Mouse (Mus musculus): ENCODE measurements around the gene Uqcr10.
A peak's percentile ranks its signal among the peaks of the same experiment; 100 is the strongest.
"Not testable (repeated sequence)": the region's sequence is repeated elsewhere in the genome, so short reads cannot be mapped to it uniquely, and the experiment has no call there.

Uqcr10 gene

DNA sequence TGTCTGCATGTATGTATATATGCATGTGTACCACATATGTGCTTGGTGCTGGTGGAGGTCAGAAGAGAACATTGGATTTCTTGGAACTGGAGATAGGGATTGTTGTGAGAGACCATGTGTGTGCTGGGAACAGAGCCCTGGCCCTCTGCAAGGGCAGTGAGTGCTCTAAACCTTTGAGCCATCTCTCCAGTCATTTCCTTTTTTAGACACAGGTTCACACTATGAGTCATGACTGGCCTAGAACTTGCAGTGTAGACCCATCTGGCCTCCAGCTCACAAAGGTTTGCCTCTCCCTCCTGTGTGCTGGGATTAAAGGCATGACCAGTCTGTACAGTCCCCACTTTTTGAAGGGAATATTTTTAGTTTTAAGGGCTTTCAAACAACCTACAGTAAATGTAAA, 8.7 kb upstream of the Uqcr10 start:
- no peak for DNase-seq

DNA sequence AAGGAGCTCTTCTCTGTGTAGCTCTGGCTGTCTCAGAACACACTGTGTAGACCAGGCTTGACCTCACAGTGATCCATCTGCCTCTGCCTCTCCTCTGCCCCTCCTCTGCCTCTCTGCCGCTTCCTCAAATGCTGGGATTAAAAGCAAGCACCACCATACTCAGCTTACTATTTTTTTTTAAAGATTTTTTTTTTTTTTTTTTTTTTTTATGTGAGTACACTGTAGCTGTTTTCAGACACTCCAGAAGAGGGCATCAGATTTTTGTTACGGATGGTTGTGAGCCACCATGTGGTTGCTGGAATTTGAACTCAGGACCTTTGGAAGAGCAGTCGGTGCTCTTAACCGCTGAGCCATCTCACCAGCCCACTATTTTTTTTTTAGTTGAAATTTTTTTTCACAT, 6.0 kb upstream of the Uqcr10 start:
- DNase-seq, result not testable (repeated sequence)

DNA sequence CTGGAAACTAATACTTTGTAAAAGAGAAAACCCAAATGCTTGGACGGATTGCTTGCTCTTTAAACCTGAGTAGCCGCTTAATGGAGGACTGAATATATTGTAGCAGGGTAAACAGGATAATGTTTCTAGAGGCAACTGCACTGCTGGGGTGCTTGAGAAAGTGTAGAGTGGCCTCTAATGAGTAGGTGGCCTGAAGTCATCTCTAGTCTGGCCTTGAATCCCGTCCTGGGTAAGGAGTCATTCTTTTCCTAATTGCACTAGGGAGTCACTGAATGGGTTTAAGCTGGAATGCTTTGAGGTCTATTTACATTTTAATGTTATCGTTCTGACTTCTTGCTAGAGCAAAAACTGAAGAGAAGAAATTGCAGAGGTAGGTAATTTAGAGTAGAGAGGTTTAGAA, 1.0 kb upstream of the Uqcr10 start:
- no peak for DNase-seq

DNA sequence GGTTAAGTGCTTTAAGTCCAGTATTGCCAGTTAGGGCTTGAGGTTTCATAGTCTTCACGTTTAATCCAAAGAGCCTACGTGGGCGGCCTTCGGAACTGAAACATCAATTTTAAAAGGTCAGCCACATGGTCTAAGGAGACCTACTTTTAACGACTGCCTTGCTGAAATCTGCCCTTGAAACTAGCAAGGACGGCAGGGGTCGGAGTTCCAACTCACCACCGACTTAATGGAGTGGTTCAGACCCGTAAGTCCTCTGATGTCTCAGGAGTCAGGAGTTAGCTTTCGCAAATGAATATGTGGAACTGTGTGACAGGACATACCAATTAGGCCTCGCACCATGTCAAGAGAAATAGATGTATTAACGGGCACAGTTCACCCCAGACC, 462 bp downstream of the Uqcr10 start:
- no peak for DNase-seq

DNA sequence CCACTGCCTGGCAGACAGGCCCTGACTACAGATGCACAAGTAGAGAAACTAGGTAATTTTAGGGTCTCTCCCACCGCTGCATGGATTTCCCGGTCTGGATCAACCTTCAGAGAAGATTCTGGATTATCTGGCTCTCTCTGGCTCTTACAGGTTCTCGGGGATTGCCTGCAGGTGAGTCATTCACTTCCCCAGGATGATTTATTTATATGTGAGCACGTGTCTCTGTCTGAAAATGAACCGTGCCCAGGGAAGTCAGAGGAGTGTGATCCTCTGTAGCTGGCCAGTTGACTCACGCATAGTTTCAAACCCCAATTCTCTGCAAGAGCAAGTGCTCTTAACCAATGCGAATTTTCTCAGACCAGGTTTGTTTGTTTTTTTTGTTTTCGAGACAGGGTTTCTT, 3.4 kb downstream of the Uqcr10 start:
- no peak for DNase-seq

DNA sequence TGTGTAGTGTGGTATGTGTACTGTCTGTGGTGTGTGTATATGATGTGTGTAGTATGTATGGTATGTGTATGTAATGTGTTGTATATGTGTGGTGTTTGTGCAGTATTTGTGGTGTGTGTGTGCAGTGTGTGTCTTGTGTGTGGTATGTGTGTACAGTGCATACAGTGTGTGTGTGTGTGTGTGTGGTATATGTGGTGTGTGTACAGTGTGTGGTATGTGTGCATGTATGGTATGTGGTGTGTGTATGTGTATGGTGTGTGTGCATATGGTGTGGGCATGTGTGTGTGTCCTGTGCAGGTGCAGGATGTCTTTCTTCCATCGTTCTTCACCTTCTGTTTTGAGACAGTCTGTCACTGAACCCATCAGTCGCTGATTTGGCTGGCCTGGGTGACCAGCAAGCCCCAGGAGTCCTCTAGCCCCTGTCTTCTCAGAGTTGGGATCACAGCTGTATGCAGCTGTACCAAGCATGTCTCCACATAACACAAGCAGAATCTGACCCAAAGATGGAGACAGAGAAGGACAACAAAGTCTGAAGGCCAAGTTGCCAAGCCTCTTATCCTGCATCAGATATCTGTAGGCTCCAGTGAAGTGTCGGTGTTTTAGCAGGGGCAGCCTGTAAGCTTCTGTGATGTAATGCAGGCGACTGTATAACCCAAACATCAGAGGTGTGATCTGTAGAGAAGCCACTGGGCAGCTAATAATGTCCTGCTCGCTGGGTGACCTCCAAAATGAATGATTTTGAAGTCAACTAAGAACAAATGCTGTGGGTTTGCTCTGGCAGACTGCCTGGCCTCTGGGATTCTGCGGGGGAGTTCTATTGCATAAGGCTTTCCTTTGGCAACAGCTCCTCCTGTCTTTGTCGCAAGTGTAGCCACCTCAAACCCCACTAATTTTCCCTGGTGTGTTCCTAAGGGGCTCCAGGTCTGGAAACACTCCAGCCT, 6.8 kb downstream of the Uqcr10 start:
- DNase-seq, result peak; percentile 95

DNA sequence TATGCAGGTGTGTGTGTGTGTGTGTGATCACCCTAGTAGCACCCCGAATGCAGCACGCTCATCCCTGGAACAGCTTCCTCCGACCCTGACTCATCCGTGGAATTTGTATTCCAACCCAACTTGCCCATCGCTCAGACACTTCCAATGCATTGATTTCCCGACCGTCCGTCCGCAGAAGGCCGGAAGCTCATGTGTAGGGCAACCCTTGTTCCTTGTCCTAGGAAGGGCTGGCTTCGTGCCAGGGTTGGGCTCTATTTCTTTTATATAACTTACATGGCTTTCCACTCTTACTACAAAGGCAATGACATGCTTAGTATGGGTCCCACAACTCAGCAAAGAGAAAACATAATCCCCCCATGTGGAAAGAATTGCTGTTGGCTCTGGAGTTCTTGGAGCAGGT, 12.0 kb downstream of the Uqcr10 start:
- DNase-seq, result no peak

DNA sequence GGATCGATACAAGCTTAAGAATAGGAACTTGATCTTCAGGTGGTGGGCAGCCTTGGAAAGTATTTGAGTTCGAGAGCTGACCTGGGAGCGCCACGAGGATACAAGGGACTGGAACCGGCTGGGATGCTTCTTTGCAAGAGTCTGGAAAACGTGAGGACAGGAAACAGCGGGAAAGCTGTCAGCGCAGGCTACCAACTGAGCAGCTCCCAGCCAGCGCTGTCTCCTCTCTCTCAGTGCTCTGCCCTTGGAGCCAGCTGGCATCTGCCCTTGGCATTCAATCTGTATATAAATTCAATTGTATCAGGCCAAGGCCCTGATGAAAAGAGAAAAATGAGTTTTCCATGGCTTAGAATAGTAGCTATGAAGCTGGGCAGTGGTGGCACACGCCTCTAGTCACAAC, 12.9 kb downstream of the Uqcr10 start:
- peak; percentile 54 for DNase-seq

DNA sequence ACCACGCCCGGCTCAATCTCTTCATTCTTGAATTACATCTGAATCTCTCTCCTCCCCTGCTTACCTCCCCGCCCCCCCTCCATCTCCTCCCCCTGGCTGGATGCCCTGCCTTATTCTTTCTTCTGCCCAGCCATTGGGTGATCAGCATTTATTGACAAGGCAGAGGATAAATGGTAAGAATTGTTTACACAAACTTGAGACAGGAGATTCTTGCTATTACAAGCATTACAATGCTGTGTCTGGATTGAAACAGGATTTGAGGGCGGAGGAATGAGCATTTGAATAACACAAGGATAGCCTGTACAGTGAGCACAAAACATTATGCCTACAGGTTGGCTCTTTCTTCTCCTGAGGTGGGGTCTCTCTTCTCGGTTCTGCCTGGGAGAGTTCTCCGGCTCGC, 13.8 kb downstream of the Uqcr10 start:
- no peak for DNase-seq

DNA sequence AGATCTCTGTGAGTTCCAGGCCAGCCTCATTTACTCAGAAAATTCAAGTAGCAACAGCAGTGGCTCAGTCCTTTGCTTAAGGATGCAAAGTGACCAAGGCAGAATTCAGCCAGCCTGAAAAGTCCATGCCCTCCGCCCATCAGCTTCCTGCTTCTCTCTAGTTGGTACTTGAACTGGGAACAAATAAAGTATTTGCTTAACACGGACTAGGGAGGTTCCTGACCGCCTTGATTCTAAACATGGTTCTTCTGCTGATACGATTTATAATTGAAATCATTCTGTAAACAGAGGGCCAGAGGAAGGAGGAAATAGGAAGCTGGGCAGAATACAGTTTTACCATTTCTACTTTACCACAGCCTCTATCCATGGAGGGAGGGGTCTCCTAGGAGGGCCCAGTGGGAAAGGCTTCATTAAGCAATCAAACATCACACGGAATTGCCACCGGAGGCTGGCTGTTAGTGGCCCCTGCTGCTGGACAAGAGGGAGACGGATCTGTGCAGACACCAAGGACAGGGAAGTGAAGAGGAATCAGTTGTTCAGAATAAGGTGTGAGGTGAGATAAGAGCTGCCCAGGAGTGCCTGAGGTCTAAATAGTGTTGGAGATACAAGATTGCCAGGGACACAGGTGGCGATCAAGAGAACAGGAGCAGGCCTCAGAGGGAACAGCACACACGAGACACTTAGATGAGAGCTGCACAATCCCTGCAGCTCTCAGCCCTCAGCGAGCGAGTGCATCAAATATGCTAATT, 15.3 kb downstream of the Uqcr10 start:
- DNase-seq, result no peak

DNA sequence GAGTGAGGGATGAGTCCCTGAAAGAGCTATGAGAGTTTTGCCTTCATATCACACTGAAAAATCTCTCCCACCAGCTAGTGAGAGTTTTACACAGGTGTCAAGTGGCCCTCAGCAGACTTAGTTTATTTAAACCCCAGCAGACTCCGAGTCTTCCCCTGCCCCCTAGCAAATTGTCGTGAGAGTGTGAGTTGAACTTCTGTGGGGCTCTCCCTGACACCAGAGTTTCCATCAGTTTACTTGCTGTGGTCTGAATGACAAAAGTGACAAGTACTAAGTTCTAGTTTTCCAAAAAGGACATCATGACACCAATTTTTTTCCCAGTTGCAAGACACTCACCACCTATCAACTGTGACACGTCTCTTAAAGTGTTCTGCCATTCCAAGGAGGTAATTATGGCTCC, 16.3 kb downstream of the Uqcr10 start:
- DNase-seq, result no peak

DNA sequence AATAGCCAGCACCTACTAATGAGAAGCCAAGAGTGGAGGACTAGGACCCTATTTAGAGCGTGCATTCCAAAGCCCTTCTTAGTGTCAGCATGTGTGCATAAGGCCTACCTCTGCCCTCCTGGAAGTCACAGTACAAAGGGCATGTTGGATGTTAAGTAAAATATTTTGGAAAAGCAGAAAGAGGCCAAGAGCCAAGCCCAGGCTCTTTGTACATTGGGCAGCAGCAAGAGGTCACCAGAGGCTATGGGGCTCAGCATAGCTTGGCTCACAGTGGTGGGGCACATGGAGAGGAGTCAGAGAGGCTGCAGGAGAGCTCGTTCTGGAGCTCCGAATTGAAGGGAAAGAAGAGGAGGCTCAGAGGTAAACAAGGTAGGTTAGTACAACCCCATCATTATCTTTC, 17.1 kb downstream of the Uqcr10 start:
- DNase-seq, result no peak

DNA sequence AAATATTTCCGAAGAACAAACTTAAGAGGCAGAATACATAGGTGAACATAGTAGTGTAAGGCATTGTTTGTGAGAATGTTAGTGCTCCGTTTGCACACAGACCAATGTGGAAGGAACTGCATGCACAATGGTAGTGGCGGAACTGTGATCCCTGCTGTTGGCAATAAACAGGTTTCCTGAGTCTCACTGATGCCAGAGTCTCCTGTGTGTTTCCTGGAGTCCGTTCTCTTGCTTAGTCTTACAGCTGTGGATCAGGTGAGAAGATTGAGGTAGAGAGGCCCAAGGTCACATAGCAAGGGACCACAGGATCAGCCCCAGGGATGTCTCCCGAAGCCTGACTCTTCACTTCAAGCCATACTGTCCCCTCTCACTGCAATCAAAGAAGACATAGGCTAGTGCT, 18.6 kb downstream of the Uqcr10 start:
- DNase-seq, result no peak

DNA sequence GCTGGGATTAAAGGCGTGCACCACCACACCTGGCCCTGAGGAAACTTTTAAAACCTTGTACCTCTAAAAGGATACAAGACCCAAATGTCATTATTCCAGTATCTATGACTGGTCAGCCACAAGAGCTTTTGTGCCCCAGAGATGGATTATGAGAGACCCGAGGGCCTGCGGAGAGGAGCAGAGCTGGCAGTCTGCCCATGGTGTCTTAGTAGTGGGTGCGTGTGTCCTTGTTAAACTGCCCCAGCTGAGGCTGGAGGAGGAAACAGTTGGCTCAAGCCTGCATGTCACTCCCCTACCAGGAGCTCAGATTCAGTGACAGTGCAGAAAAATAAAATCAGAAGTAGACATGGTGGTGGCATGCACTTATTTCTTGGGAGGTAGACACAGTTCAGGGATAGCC, 19.1 kb downstream of the Uqcr10 start:
- no peak for DNase-seq

DNA sequence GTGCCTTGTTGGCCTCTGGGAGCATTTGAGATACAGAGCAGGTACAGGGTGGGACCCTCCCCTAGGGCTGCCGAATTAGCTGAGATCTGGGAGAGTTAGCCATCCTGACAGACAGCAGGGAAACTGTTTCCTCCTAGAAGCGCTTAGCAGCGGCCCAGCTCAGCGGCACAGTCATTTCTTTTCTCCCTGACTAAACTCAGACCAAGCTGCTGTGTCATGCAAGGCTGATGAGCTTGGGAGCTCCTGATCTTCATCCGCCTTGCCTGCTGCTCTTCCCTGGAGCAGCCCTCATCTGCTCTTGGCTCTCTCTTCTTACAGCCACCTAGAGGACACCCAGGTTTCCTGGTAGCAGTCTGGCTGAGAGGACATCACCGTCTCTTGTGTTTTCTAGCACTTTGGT, 20.0 kb downstream of the Uqcr10 start:
- DNase-seq, result no peak

DNA sequence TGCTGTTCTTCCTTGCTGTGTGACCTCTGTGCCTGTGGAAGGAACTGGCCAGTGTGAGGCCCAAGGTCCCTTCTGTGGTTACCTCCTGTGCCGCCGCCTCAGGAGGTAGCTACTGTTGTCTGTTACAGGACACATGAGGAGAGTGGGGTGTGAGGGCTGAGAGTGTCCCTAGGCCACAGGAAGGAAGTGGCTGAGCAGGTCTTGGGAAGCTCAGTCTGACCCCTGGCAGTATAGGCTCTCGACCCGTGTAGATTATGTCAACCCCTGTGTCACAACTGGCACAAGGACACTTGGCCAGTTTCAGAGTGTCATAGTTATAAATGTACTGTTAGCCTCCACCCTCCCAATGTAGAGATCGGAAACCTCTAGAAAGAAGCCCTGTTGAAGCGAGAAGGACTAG, 20.6 kb downstream of the Uqcr10 start:
- DNase-seq, result no peak

DNA sequence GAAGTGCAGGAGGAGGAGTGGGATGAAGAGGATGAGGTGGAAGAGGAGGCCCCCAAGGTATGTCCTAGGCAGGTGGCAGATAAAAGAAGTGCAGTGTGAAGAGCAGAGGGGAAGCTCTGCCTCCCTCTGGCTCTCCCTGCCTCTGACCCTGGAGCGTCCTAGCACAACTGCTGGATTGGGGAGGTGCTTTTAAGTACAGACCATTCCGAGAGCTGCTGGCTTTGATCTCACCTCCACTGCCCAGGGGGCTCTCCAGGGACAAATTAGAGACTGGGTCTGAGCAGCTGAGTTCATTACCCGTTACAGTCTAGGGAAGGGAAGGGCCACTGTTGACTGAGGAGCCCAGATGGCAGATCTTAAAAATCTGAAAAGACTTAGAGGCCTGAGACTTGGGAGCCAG, 24.0 kb downstream of the Uqcr10 start:
- no peak for DNase-seq

DNA sequence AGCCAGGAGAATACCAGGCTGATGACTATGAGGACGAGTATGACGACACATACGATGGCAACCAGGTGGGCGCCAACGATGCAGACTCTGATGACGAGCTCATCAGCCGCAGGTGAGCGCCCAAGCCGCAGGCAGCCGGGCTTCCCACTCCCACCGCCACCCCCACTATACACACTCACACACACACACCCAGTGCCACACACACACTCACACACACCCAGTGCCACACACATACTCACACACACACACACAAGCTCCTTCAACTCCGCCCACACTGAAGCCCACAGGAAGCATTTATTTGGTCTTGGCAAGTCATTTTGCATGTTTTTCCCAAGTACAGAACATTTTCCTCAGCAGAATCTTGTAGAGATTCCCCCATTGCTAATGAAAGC, 24.7 kb downstream of the Uqcr10 start:
- no peak for DNase-seq

DNA sequence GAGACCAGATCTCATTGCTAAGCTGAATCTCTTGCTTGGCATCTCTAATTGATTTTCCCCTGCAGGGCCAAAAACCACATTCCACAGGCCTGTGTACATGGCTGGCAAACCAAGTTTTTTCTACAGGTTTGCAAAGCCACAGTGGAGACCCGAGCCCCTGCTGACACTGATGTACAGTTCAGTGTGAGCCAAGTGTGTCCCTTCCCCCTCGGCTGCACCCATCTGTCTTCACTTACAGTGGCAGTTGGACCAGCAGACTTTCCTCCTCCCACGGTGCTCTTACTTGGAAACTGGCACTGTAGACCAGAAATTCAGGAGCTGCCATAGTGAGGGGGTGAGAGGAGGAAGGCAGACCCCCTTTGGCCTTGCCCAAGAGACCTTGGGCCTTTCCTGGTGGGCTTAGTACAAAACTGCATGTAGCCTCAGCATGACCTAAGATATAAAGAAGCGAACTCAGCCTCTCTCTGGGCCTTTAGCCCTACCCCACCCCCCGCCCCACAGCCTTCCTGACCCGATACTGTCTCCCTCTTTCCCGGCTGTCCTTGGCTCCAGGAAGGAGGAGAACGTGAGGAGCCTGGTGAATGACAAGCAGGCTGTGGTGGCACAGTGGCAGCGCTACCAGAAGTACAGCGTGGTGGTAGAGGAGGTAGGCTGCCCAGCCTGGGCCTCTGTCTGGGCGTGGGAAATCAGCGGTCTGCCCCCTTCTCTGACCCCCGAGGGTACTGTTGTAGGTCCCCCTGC, 25.3 kb downstream of the Uqcr10 start:
- DNase-seq, result no peak

DNA sequence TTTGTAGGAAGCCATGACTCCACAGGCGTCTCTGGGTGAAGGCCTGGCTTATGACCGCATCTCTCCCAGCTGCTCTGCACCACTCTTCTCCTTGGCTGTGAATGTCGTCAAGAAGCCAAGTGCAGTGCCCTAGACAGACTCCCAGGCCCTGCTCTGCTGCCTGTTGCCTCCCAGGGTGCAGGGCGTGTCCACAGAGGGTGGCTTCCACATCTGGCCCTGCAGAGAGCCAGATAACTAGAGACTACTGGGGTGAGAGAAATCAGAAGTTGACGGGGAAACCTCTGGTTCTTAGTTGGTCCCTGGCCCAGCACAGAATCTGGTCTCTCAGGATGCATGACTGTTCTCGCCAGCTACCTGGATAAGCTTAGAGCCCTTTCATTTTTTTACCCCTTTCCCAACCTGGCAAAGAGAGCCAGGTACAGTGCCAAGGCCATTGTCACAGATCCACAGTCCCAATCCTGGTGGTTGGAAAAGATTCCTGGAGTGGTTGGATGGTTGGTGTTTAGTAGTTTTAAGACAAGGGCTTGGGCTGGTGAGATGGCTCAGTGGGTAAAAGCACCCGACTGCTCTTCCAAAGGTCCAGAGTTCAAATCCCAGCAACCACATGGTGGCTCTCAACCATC, 26.8 kb downstream of the Uqcr10 start:
- no peak for DNase-seq

DNA sequence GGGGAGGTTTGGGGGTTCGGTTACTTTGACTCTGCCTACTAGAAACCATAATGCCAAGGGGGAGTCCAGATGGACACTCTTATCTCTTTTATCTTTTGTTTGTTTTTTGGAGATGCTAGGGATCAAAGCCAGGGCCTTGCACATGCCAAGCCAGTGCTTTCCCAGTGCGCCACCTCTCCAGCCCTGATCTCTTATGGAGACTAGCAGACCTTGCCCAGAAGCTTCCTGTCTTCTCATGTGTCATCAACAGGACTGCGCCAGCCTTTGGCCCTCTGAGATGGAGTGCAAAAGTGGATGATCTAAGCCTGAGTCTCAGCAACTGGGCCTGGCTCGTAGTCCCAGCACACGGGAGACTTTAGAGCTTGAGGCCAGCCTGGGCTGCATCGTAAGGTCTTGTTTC, 28.4 kb downstream of the Uqcr10 start:
- no peak for DNase-seq

DNA sequence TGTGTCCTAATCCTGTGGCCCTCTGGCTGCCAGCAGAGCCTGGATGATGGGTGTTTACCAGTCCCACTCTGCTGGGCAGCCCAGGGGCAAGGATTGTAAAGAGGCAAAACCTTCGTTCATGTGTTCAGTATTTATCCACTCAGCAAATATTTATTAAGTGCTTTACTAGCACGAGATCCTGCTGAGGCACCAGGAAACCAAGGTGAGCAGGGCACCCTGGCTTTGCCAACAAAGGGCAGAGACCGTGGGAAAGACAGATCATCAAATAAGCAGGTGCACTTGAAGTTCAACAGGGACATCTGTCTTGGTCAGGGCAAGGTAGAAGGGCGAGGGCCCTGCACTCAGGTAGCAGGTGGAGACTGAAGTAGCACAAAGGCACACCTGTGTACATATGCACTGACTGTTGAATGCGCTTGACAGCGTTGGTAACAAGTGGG, 29.0 kb downstream of the Uqcr10 start:
- no peak for DNase-seq

DNA sequence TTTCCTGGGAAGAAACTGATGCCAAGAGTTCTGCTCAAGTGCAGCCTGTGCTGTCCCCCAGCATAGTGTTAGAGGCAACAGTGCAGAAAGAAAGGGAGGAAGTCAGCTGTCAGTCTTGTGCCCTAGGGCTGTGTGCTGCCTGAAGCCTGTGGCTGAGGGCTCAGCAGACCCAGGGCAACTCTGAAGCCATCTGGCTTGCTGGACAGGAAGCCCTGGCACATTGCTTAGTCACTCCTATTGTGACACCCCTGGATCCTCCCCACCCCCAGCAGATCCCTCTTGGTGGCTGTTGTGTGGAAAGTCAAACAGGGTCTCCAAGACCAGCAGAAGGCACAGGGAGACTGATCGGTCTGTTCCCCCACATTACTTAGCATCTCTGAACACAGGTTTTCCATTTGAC, 29.5 kb downstream of the Uqcr10 start:
- DNase-seq, result peak; percentile 43
